Mouse (Mus musculus) kidney, adult 2 months (tissue): ENCODE results near the gene Tmem128. TPM values are rescaled to one million over a fixed set of nuclear protein-coding genes. Genes with fewer than 3 reads are reported as not detected.

Experiments
- DNase-seq: peaks from one replicate; pipeline ENCODE4 v3.0.0; 2021
- H3K27ac ChIP-seq: fragments of 200-500 bp; 2 replicates; pipeline ENCODE4 v1.5.1; 2012; ENCODE audit warnings: low read depth, low read length, control low read depth, inconsistent platforms; ENCODE audit not compliant: insufficient read depth
- H3K27me3 ChIP-seq: fragments of 200-500 bp; replicated peaks from 2 replicates; pipeline ENCODE4 v1.6.1; 2012; ENCODE audit warnings: mild to moderate bottlenecking, moderate library complexity, low read length, inconsistent platforms; ENCODE audit not compliant: control insufficient read depth, insufficient read depth
- H3K36me3 ChIP-seq: fragments of 200-500 bp; 2 replicates; pipeline ENCODE4 v1.6.1; 2012; ENCODE audit warnings: mild to moderate bottlenecking, moderate library complexity, low read length, inconsistent platforms; ENCODE audit not compliant: control insufficient read depth, insufficient read depth
- H3K4me1 ChIP-seq: fragments of 200-500 bp; 2 replicates; pipeline ENCODE4 v1.6.1; 2011; ENCODE audit warnings: low read length; ENCODE audit not compliant: control insufficient read depth, insufficient read depth
- H3K4me3 ChIP-seq: fragments of 200-500 bp; 2 replicates; pipeline ENCODE4 v1.5.1; 2011; ENCODE audit warnings: mild to moderate bottlenecking, low read depth, low read length, control low read depth; ENCODE audit not compliant: insufficient read depth
- CTCF ChIP-seq: fragments of 200-500 bp; conservative IDR thresholded peaks from 2 replicates; pipeline ENCODE4 v1.5.1; 2011; ENCODE audit warnings: low read depth, mild to moderate bottlenecking, control low read depth, low read length, moderate library complexity, mixed read lengths; ENCODE audit not compliant: insufficient read depth, insufficient read length
- POLR2A ChIP-seq: fragments of 200-500 bp; IDR thresholded peaks from one replicate; pipeline ENCODE4 v1.6.1; 2011; ENCODE audit warnings: low read depth, low read length, control low read depth
- WGBS: fragments of 180-500 bp; shearing (Covaris S2); methylation state at CpG from one replicate; pipeline ENCODE4 v1.1.7; 2018; 5-methylcytosine and 5-hydroxymethylcytosine counted together
- polyA plus RNA-seq: library from polyadenylated mRNA; depleted of rRNA; stranded (reverse); fragments of >200 nt; gene quantifications from 2 replicates; pipeline ENCODE4 v1.2.3, GENCODE M21; 2012

Tmem128 gene
- polyA plus RNA-seq, 1 experiment, result 40.6 TPM

- no peaks in the 10 kb centered on the region for H3K36me3 ChIP-seq
- H3K27me3 ChIP-seq, result peaks cover 2% of the 10 kb centered on the region
- H3K4me1 ChIP-seq, result no peaks in the 10 kb centered on the region; the same call in 1 of the 2 replicates
- TF ChIP-seq CTCF (no peak), POLR2A (no peak)
- H3K4me3 ChIP-seq, result no peak overlapping the region
- DNase-seq, result no peak
- no peak overlapping the region for H3K27ac ChIP-seq
- 12% methylated on average over 12 of the region's 12 CpGs for WGBS
Measured at GRCm38 (mm10) chr5:38277936-38278600, 18.1 kb downstream of the Tmem128 start.

GRCm38 (mm10) chr5:38280075-38280474 is 20.1 kb downstream of the Tmem128 start:
- Histone ChIP-seq H3K36me3 (no peaks in the 10 kb centered on the region), H3K4me1 (no peaks in the 10 kb centered on the region; the same call in 1 of the 2 replicates), H3K27ac (no peak overlapping the region), H3K27me3 (peaks cover 2% of the 10 kb centered on the region), H3K4me3 (no peak overlapping the region)
- TF ChIP-seq CTCF, result no peak
- no peak for TF ChIP-seq POLR2A
- no peak for DNase-seq
- WGBS, result 7% methylated on average over 1 of the region's 1 CpGs

- 33% methylated on average over 9 of the region's 9 CpGs for whole genome bisulfite sequencing
- no peaks in the 10 kb centered on the region for H3K4me1 ChIP-seq
- no peak overlapping the region for H3K27ac ChIP-seq
- no peak overlapping the region for H3K4me3 ChIP-seq
- no peaks in the 10 kb centered on the region for H3K27me3 ChIP-seq
- H3K36me3 ChIP-seq, result no peaks in the 10 kb centered on the region
- DNase-seq, result no peak
- no peak for TF ChIP-seq POLR2A
- no peak for TF ChIP-seq CTCF
Measured at GRCm38 (mm10) chr5:38285724-38286123, 25.7 kb downstream of the Tmem128 start.

GRCm38 (mm10) chr5:38288476-38288875 is 28.5 kb downstream of the Tmem128 start:
- Histone ChIP-seq H3K4me1 (no peaks in the 10 kb centered on the region), H3K27ac (no peak overlapping the region), H3K36me3 (no peaks in the 10 kb centered on the region), H3K27me3 (no peaks in the 10 kb centered on the region), H3K4me3 (no peak overlapping the region)
- TF ChIP-seq CTCF (no peak), POLR2A (no peak)
- WGBS, result 88% methylated on average over 3 of the region's 3 CpGs
- no peak for DNase-seq

GRCm38 (mm10) chr5:38301761-38302411 is 41.9 kb downstream of the Tmem128 start:
- TF ChIP-seq POLR2A (no peak), CTCF (no peak)
- H3K36me3 ChIP-seq, result no peaks in the 10 kb centered on the region
- H3K4me1 ChIP-seq, result no peaks in the 10 kb centered on the region
- H3K27me3 ChIP-seq, result no peaks in the 10 kb centered on the region
- no peak overlapping the region for H3K27ac ChIP-seq
- 90% methylated on average over 12 of the region's 12 CpGs for WGBS
- no peak for DNase-seq
- no peak overlapping the region for H3K4me3 ChIP-seq

GRCm38 (mm10) chr5:38302651-38303050 is 42.7 kb downstream of the Tmem128 start:
- TF ChIP-seq CTCF (no peak), POLR2A (no peak)
- Histone ChIP-seq H3K4me1 (no peaks in the 10 kb centered on the region), H3K4me3 (no peak overlapping the region), H3K27ac (no peak overlapping the region), H3K27me3 (no peaks in the 10 kb centered on the region), H3K36me3 (no peaks in the 10 kb centered on the region)
- no peak for DNase-seq
- 31% methylated on average over 12 of the region's 12 CpGs for WGBS

- Histone ChIP-seq H3K27ac (no peak overlapping the region), H3K27me3 (no peaks in the 10 kb centered on the region), H3K36me3 (no peaks in the 10 kb centered on the region), H3K4me3 (no peak overlapping the region), H3K4me1 (no peaks in the 10 kb centered on the region)
- DNase-seq, result no peak
- TF ChIP-seq POLR2A (no peak), CTCF (no peak)
- 56% methylated on average over 2 of the region's 2 CpGs for WGBS
Measured at GRCm38 (mm10) chr5:38305241-38305640, 45.3 kb downstream of the Tmem128 start.
